Mouse (Mus musculus) WW6 (cell line): Measurements from ENCODE around the gene Rnd2.
"Not testable (repeated sequence)": the region's sequence is repeated elsewhere in the genome, so short reads cannot be mapped to it uniquely, and the experiment has no call there.

Experiments
- DNase-seq: peaks from one replicate; pipeline ENCODE4 v3.0.0-alpha.2; 2013; ENCODE audit warnings: low read depth, low spot score

Gene Rnd2

DNA sequence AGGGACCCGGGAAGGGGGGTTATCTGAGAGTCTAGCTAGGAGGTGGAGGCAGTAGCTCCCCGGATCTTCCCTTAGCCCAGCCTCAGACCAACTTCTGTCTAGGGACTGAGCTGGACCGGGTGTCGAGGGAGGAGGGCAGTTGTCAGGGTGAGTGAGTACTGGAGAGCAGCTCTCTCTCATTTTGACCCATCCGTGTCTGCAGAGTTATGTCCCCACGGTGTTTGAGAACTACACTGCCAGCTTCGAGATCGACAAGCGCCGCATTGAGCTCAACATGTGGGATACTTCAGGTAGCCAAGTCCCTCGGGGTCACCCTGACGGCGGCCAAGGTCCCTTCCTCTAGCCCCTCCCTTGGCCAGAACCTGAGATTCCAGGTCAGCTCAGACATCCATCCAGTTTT, 3.9 kb downstream of the Rnd2 start:
- DNase-seq, result no peak

DNA sequence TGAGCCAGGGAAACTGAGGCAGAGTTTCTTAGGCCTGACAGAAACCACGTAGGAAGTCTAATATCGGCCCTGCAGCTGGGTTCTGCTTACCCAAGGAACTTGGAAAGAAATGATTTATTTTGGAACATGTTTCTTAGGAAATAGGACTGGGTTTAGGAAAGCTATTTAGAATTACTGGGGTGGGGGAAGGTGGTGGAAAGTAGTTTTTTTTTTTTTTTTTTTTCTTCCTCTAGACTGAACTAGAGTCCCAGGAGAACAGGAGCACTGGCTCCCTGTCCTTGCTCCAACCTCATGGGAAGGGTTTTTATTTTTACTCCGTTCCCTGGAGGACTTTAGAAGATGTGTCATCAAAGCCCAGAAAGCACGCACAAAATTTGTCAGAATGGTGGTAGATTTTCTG, 4.4 kb downstream of the Rnd2 start:
- no peak for DNase-seq

DNA sequence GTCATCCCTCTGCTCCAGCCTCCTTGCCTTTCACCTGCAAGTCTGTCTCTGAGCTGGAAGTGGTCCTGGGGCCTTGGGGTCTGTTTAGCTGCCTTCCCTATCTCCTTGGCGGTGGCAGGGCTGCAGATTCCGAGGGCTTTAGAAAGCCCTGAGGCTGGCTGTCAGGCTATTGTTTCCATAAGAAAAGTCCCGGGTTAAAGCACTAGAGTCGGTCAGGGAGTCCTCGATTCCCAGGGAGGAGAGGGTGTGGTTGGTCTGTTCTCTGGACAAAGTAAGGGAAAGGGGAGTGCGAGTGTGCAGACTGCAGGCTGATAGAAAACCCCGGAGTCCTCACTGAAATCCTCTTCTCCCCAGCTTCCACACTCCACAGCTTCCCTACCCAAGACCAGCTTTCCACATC, 5.4 kb downstream of the Rnd2 start:
- no peak for DNase-seq

DNA sequence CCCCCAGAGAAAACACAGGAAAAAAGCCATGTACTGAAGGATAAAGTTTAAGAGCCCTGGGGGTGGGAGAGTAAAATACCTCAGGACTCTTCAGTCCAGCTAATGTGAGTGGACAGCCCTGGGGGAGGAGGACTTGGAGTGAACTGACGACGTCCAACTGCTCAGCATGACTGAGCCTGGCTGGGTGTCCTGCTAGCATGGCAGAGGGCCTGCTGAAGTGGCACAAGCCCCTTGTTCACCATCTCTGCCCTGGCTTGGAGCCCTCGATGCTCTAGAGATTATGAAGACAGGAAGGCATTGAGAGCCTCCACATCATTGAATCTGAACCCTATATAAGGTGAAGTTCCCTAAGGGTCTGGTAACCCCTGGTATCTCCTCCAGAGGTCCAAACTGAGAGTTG, 7.1 kb downstream of the Rnd2 start:
- no peak for DNase-seq

DNA sequence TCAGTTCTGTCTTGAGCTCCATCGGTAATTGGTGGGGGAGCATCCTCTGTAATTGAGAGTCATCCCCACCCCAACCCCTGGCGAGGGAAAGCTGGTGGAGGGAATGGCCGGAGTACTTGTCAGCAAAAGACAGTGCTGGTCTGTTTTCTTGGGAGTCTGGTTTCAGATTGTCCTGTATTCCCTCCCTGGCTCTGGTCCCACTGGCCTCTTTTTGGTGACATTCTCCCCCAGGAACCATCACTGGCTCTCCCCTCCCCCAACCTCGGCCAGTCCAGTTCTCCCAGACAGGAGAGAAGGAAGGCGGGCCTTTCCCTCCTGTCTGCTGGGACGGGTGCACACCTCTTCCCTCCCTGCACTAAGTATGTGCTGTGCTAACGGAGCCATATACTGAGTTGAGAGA, 7.5 kb downstream of the Rnd2 start:
- no peak for DNase-seq

DNA sequence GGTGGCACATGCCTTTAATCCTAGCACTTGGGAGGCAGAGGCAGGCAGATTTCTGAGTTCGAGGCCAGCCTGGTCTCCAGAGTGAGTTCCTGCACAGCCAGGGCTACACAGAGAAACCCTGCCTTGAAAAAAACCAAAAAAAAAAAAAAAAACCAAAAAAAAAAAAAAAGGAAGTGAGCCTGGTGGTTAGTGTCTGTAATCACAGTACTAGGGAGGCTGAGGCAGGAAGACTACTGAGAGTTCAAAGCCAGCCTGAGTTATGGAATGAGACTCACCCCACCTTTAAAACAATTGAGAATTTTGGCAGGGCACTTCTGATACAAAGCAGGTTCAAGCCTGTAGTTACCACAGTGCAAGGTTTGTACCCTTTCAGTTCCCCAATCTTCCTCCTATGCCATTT, 8.9 kb downstream of the Rnd2 start:
- DNase-seq, result not testable (repeated sequence)

DNA sequence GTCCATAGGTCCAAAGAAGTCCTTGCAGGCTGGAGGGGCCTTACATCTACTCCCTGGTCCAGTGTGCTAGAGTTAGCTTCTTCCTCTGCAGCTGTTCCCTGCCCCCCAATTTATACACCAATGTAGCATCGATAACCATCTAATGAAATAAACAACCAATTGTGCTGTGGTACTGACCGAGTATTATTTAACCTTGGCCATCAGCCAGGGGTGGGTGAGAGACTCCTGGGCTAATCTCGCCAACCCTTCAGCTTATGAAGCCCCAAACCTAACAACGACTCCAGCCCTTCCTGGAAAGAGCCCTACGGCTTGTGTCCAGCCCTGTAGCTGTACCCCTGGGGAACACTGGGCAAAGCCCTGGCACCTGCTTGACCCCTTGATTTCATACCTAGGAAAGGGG, 9.5 kb downstream of the Rnd2 start:
- DNase-seq, result no peak

DNA sequence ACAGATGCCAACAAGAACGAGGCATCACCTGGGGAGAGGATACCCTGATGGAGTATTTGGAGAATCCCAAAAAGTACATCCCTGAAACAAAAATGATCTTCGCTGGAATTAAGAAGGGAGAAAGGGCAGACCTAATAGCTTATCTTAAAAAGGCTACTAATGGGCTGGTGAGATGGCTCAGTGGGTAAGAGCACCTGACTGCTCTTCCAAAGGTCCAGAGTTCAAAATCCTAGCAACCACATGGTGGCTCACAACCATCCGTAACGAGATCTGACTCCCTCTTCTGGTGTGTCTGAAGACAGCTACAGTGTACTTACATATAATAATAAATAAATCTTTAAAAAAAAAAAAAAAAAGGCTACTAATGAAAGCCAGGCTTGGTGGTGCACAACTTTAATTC, 11.6 kb downstream of the Rnd2 start:
- DNase-seq, result not testable (repeated sequence)

DNA sequence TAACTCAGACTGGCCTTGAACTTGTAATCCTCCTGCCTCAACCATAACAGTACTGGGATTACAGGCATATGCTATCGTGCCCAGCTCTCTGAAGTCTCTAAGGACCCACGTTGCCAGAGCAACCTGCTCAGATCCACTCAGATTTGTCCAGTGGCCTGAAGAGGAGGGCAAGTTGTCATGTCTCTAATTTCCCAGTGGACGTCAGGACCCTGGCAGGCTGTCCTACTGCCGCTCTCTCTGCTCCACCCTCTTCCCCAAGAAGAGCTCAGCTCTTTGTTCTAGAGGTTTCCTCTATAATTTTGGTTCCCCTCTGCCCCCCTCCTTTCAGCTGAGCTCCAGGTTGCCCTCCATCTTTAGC, 12.4 kb downstream of the Rnd2 start:
- DNase-seq, result no peak

DNA sequence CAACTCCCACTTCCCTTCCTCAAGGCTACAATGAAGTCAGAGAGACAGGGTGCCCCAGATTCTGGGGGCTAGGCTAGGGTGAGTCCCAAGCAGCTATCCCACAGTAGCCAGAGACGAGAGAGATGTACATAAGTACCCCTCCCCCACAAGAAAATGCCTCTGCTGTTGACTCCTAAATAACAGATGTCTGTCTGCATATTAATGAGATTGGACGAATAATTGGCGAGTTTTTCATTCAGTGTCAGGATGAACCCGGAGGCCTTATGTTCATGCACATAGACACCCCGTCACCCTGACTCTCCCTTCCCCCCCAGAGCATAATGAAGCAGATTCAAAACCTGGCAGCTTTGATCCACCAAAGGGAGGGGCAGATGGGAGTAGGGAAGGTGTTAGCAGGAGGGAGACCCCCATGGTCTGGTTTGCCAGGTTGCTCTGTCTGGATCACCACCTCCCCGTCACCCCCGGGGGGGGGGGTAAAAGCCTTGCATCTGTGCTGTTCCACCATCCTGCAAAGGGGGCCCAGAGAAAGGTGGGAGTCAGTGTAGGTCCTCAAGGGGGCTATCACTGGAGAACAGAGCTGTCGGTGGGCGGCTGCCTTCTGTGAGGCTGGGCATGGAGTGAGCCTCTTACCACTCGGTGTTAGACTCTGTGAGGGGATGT, 12.9 kb downstream of the Rnd2 start:
- no peak for DNase-seq

DNA sequence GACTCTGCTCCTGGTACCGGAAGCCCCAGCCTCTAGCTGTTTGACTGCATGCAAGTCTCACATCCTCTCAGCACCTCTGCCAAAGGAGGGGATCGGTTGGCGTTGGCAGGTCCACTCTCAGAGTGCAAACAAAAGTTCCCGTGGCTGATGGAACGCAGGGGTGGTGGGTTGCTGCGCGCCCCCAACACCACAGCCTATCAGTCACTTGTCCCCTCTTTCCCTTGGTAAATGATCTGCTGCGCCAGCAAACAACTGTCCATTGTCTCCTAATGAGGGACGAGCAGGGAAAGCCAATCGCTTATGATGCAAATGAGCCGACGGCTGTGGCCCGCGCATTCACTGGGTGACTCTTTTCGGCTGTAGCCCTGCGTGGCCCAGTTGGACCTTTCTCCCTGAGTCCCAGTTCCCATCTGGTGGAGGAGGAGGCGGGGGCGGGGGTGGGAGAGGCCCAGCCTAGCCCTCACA, 14.4 kb downstream of the Rnd2 start:
- DNase-seq, result no peak

DNA sequence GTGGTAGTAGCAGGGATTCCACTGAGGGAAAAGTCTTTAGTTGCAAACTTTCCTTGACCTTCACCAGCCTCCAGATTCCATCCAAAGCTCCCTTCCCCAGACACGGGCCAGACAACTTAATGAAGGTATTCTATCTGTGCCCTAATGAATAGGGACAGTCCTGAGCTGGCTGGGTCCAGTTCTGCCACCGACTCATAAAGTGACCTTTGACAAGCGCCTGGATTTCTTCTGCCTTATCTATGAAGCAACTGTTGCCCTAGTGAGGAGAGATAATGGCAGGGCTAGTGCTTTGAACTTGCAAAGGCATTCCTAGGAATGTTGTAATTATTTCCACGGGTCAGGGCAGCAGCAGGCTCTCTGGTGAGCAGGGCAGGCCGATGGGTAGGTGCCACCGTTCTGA, 16.1 kb downstream of the Rnd2 start:
- no peak for DNase-seq

DNA sequence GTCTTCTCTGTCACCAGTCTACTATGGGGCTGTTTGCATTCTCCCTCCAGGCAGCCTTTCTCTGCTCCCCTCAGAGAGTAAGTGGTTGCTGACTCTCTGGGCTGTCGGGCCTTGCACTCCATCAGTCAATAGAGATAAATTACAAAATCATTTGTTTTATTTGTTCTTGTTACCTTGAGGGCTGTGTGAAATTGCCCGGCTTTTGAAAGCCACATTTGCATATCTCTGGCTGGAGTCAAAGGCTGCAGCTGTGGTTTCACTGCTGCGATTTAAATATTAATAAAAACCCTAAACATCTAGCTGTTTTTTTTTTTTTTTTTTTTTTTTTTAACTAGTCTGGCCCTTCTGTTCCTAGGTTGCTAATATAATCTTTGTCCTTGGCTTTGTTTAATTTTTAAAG, 19.0 kb downstream of the Rnd2 start:
- no peak for DNase-seq

DNA sequence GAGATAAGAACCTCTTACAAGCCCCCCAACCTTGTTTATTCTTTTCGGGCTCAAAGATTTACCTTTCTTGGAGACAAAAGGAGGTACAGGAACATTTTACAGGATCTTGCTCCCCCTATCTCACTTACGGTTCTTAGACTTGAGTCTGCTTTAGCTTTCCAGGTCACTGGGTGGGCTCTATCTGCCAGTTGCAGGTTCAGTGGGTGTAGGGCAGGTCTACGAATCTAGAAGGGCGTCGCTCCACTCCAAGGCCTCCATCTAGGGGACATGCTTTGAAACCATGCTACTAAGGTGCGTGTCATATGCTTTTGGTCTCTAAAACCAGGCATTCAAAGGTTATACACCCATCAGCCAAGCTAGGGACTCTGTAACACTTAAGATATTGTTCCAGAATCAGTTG, 19.4 kb downstream of the Rnd2 start:
- DNase-seq, result no peak

DNA sequence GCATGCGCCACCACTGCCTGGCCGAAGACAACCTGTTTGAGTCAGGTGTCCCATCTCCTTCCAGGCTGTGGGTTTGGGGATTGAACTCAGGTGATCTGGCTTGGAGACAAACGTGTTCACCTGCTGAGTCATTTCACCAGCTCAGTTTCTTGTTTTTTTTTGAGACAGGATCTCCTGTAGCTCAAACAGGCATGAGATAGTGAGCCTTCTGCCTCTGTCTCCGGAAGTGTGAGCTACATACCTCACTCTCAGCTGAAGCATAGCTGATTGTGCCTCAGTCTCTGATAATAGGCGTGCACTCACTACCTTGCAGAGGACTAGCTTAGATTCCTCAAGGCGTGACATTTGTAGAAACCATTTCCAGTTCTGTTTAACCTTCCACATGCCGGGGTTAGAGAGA, 20.0 kb downstream of the Rnd2 start:
- DNase-seq, result no peak

DNA sequence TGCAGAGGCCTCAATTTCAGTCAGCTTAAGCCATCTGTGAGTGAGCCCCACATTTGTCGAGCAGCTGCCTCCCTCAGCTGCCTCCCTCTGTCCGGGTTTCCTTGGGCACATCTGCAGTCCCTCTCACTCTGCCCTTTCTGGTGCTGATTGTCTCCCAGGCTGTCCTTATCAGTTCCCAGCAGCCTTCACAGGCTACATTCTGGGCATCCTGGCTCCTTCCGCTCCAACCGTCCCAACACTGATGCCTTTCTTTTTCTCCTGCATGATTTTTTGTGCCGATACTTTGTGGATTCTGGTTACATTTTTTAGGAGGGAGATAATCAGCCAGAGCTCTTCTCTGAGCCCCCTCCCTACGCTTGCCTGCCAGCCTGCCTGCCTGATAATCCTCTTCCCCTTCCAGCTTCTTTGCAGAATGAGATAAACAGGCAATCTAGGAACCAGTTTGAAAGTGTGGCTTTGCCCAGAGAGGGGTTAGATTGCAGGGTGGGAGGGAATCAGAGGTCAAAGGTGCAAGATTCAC, 20.8 kb downstream of the Rnd2 start:
- no peak for DNase-seq

DNA sequence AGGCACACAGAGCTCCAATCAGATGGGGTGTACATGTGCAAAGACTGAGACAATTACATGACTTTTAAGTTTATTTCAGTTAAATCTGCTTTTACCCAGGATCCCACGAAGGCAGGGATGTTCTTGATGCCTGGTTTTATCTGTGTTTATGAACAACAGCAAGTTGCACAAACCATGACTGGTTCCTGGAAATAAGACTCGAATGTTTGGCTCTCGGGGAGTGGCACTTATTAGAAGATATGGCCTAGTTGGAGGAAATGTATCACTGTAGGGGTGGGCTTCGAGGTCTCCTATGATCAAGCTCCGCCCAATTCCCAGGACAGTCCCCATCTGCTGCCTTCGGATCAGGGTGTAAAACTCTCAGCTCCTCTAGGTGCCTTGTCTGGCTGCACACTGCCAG, 21.3 kb downstream of the Rnd2 start:
- DNase-seq, result no peak

DNA sequence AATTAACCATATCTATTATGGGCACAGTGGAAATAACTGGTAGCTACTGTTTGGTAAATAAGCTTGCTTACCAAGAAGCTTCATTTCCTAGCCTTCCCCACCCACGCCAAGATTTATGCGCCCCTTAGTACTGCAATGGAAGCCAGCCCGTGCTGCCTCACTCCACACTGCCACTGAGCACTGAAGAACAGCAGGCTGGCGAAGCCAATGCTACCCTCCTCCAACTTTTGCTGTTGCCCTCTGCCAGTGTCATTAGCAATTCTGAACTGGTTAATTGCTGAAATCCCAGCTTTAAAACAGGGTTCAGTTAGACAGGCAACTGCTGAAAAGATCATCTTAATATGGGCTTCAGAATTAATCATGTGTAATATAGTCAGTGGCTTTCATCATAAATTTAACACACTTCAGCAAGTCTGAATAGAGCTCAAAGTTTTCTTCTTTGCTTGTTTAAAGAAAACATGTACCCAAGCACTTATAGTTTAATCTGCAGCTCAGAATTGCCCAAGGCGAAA, 41.5 kb downstream of the Rnd2 start:
- no peak for DNase-seq

DNA sequence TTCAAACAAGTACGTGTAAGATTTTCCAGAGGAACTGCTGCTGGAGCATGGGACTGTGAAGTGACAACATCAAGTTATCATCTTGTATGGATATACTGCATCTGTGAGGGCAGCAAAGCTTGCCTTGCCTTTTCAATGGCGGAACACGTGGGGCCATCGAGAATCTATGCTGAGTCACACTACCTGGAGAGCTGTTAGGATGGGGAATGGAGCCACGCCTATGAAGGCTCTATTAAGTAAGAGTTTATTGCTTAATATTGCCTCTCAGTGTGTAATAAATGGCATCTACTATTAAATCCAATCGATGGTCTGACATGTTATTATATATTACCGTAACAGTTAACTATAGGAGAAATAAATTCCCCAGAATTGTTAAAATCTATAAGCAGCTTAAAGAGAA, 42.3 kb downstream of the Rnd2 start:
- DNase-seq, result no peak

DNA sequence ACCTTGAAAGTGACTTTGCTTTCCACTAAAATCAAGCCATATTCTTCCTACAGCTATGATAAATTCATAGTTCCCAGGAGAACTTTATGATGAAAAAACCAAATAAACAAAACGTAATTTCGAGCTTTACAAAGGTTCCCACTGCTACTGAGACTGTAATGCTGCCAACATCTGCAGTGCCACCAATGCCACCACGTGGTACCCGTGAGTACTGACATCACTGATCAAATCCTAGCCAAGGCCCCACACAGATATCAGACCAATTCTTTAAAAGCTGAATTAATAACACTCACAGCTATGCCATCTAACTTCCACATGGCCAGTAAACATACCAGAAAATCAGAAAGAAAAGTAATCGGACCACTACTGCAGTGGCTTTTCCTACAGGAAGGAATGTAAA, 54.1 kb downstream of the Rnd2 start:
- DNase-seq, result no peak

DNA sequence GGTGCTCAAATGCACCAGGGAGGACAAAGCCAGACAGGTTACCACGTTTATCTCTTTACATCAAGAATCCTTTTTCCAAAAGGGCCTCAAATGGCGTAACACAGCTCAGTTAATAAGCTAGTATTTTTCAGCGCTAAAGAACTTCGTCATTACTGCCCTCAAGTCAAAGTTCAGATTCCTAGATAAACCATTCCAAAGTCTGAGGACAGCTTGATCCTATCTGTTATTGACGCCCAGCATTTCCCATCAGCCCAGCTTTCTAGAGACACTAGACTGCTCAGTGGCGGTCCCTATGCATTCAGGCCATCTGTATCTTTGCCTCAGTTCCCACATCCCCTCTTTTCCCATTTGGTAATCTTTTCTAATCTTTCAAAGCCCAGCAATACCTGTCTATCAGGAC, 54.6 kb downstream of the Rnd2 start:
- DNase-seq, result no peak
